Mouse (Mus musculus) frontal cortex, postnatal 14 days (tissue): ENCODE results near the gene Olfr1366.
"Not testable (repeated sequence)": the region's sequence is repeated elsewhere in the genome, so short reads cannot be mapped to it uniquely, and the experiment has no call there.

Experiments used
- DNase-seq, 2 experiments: peaks; one replicate each; pipeline ENCODE4 v3.0.0; 2022; ENCODE audit warnings: low spot score in 2 of 2

Olfr1366 gene

DNA sequence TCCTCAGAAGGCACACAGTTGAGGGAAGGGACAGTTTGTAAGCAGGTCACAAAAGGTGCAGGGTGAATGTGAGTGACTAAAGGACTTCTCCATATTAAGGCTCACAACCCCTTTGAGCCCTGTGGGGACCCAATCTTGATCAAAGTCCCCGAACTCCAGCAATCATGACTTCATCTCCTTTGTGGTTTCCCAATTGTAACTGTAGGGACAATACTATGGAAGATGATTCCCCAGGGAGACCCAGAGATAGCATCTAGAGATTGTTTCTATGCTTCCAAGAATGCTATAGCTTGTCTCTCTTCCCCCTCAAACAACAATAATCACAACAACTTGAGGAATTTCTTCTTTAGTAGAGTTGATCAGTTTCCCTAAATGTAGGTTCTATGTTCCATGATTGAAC, at the start of gene Olfr1366:
TSS of gene Olfr1366 (minus strand) at position 101 of the 400 bp plus-strand sequence.
- no peak for DNase-seq

GRCm38 (mm10) chr13:21591618-21592017, 49.0 kb upstream of the Olfr1366 start:
- no peak for DNase-seq

DNA sequence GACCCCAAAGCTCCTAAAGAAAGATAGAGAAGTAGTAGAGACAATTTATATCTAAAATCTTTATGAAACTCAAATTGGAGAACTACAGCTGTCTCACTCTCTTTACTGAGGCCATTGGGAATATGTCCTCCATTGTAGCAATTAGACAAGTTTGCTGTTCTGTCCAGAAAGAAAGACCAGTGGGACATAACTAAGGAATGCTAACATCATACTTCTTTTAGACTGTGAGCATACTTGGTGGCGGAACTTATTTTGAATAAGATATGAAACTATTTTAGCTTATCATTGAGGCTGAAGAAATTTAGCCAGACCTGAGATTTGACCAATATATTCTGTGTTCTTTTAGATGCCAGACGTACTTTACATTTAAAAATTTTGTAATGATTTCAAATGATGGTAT, 39.1 kb upstream of the Olfr1366 start, which contains the start of gene Olfr1364:
TSS of gene Olfr1364 (minus strand) at position 101 of the 400 bp plus-strand sequence.
- DNase-seq, result no peak

GRCm38 (mm10) chr13:21559793-21560192, 17.2 kb upstream of the Olfr1366 start, which contains the start of gene Olfr1535:
Gene Olfr1535, minus strand, starts transcription at chr13:21559893.
- no peak for DNase-seq

GRCm38 (mm10) chr13:21550416-21551110, 8.0 kb upstream of the Olfr1366 start:
- DNase-seq, result no peak

GRCm38 (mm10) chr13:21549487-21549886, 6.9 kb upstream of the Olfr1366 start:
- DNase-seq, result no peak

DNA sequence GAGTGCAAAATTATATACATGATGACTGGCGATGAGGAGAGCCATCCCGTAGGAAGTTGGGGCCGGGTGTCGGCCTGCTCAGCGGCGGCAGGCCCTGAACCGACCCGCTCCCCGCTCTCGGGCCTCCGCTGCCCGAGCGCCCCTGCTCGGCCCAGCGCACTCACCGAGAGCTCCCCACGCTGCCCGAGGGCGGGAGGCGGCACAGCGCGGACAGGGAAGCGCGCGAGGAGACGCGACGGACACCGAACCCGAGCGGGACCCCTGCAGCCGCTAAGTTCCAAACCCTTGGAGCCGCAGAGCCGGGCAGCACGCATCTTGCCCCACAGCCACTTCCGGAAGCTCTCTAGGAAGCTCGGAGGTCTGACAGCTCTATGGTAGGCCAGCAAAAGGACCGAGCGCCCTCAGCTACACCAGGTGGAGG, 11.8 kb downstream of the Olfr1366 start, which contains the start of gene Zkscan8:
TSS of gene Zkscan8 (minus strand) at position 340 of the 421 bp plus-strand sequence.
- peak; percentile 66 to 68 for DNase-seq

DNA sequence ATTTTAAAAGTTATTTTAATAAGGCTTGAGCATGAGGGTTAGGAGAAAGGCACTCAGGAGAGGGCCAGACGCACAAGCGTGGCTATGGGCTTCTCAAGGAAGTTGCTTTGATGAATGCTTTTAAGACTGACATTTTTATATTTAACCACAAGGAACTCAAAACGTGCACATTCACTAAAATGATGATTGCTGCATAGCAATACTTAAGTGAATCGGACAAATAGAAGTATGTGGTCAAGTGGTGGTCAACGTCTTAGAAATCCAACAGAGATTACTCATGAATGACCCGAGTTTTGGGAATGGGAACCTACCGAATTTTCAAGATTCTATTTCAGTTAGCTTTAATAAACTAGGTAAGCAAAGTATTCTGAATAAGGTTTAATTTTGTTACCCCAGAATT, 12.5 kb downstream of the Olfr1366 start:
- no peak for DNase-seq

- peak; percentile 35 to 63 for DNase-seq
Observed at GRCm38 (mm10) chr13:21506221-21506649, 36.4 kb downstream of the Olfr1366 start.

DNA sequence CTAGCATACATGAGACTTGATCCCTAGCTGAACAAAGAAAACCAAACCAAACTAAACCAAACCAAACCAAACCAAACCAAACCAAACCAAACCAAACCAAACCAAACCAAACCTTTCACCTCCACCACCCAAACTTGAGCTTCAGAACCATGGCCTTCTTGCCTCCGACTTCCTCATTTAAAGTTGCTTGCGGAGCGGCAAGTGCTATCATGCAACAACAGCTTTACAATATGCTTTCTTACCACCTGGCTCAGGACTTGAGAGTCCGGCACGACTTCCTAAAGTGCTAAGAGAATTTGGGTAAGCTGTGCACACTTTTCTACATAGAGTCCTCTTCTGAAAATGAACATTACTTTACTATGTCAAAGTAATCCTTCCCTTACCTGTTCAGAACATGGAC, 40.3 kb downstream of the Olfr1366 start:
- DNase-seq, result no peak

DNA sequence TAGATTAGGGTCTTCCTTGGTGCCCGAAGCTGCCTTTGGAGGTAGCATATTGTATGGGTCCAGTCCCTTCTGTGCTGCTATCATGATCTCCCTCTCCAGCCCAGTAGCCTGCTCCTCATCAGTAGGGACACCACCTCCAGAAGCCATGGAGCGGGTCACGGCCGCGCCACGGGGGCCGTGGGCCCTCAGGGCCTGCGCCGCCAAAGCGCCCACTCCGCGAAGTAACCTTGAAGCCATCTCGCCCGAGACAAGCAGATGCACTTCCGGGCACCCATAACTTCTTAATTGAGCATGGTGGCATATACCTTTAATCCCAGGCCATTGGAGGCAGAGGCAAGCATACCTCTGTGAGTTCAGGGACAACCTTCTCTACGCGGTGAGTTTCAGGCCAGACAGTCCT, 41.4 kb downstream of the Olfr1366 start, which contains the start of gene Gm11273:
TSS of gene Gm11273 (minus strand) at position 237 of the 400 bp plus-strand sequence.
- not testable (repeated sequence) for DNase-seq

DNA sequence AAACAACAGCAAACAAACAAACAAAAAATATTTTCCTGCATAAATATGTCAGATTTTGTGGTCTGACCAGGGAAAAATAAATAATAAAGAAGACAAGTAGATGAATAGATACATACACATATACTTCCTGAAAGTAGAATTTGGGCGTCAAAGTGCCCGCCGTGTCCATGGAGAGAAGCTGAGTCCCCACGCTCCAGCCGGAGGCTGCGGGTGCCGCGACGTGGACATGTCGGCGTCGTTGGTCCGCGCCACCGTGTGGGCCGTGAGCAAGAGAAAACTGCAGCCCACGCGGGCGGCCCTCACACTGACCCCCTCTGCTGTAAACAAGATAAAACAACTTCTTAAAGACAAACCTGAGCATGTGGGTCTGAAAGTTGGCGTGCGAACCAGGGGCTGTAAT, 47.5 kb downstream of the Olfr1366 start, which contains the start of gene AK157302:
TSS of gene AK157302 (plus strand) at position 144 of the 400 bp plus-strand sequence.
- no peak for DNase-seq

DNA sequence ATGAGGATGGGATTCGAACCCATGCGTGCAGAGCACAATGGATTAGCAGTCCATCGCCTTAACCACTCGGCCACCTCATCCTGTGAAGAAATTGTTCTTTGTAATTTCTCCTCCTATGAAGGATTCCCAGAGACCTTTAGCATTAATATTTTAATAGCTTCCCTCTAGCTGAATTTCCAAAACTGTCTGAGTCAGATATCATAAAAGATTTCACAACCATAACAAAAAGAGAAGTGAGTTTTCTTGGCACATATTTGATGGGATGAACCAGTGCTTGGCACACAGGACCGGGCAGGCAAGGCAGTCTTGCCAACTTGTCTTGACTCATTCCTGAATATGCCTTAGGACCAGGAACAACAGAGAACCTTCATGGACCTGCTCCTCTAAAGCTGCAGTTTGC, 49.8 kb downstream of the Olfr1366 start:
- DNase-seq, result no peak

DNA sequence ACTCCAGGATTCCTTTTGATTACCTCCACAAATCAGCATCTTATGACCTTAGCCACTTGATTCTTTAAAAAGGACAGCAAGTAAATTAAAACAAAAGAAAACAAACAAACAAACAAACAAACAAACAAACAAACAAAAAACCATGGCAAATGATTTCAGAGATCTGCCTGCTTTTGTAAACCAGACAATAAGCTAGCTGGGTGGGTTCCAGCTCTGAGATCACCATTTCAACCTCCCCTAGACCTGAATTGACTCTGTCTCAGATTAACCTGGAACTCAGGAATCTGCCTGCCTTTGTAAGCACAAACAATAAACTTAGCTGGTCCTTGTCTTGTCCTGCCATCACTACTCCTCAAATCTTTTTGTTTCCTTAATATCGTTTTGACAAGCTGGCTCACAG, 55.7 kb downstream of the Olfr1366 start:
- DNase-seq, result no peak
